Mouse (Mus musculus): ENCODE measurements around the gene Vipr1. TPM values are rescaled to one million over a fixed set of nuclear protein-coding genes. Genes with fewer than 3 reads are reported as not detected.

Vipr1 gene
- total and polyA plus RNA-seq, 3 experiments: 0.08 to 0.11 TPM; not detected in 1

- Histone ChIP-seq H3K9me3 (replicated peaks; ENCODE audit: low read length) (no peaks in the 10 kb centered on the region), H3K27me3 (replicated peaks) (peaks cover 2% of the 10 kb centered on the region), H3K36me3 (replicated peaks in 1 of 2; ENCODE audit: control insufficient read depth in 1 of 2, insufficient read depth in 1 of 2, low read length in 1 of 2) (peaks cover 0 to 14% of the 10 kb centered on the region in 2 experiments), H3K4me2 (ENCODE audit: insufficient read depth, low read depth, poor library complexity, severe bottlenecking) (0 out of 2 replicates have a peak overlapping the region, but pooled peaks have one; percentile 4), H3K4me1 (ENCODE audit: control insufficient read depth in 1 of 2, insufficient read depth in 2 of 2) (peaks cover 25 to 76% of the 10 kb centered on the region in 2 experiments), H3K79me2 (replicated peaks; ENCODE audit: control insufficient read depth, extremely low read depth, insufficient read depth, poor library complexity, severe bottlenecking) (no peaks in the 10 kb centered on the region), H3K9ac (ENCODE audit: insufficient read depth, low read depth) (no peak overlapping the region), H3K27ac (ENCODE audit: insufficient read depth, low read depth) (no peak overlapping the region), H3K4me3 (replicated peaks in 1 of 3; ENCODE audit: low read depth in 2 of 3, low read length in 2 of 3, poor library complexity in 1 of 3) (peak overlapping the region in 1 of 3 experiments; percentile 26)
- in situ Hi-C loops (cut with MboI; ENCODE audit: low pct_ligation_motif_present, low pct_unique_long_range_greater_than_20kb, low sequenced_read_pairs) (no loop called here), dilution Hi-C loops (cut with MboI; ENCODE audit: extremely low pct_ligation_motif_present, extremely low pct_unique_long_range_greater_than_20kb, low sequenced_read_pairs) (no loop called here)
- no peak for DNase-seq (ENCODE audit: extremely low read depth)
- TF ChIP-seq MEF2A (IDR thresholded peaks at IDR 0.05; ENCODE audit: borderline replicate concordance, low read depth, low read length) (no peak), ETS1 (conservative IDR thresholded peaks at IDR 0.05; ENCODE audit: low read depth, low read length) (no peak), HCFC1 (IDR thresholded peaks at IDR 0.05; ENCODE audit: low read depth, low read length) (no peak), SMC3 (IDR thresholded peaks at IDR 0.05; ENCODE audit: low read depth, low read length) (no peak), TBP (conservative IDR thresholded peaks at IDR 0.05; ENCODE audit: low read depth, low read length) (no peak), ZKSCAN1 (IDR thresholded peaks at IDR 0.05; ENCODE audit: borderline replicate concordance, low read depth, low read length) (no peak), MAZ (IDR thresholded peaks at IDR 0.05; ENCODE audit: low read depth, low read length) (no peak), ELF1 (IDR thresholded peaks at IDR 0.05; ENCODE audit: low read depth, low read length) (no peak), NELFE (IDR thresholded peaks at IDR 0.05; ENCODE audit: low read depth, low read length) (no peak), JUND (conservative IDR thresholded peaks at IDR 0.05; ENCODE audit: low read depth, low read length) (no peak), POLR2AphosphoS2 (IDR thresholded peaks at IDR 0.05; ENCODE audit: low read depth, low read length) (no peak), SIN3A (IDR thresholded peaks at IDR 0.05; ENCODE audit: low read length) (no peak), PAX5 (IDR thresholded peaks at IDR 0.05; ENCODE audit: low read length) (no peak)
These were observed 33.0 kb downstream of the Vipr1 start for GRCm38 (mm10) chr9:121675556-121675955.

GRCm38 (mm10) chr9:121677069-121677468 lies 34.6 kb downstream of the Vipr1 start:
- Histone ChIP-seq H3K9ac (ENCODE audit: insufficient read depth, low read depth) (no peak overlapping the region), H3K4me3 (replicated peaks in 1 of 3; ENCODE audit: low read depth in 2 of 3, low read length in 2 of 3, poor library complexity in 1 of 3) (no peak overlapping the region), H3K79me2 (replicated peaks; ENCODE audit: control insufficient read depth, extremely low read depth, insufficient read depth, poor library complexity, severe bottlenecking) (no peaks in the 10 kb centered on the region), H3K27me3 (replicated peaks) (no peaks in the 10 kb centered on the region), H3K36me3 (replicated peaks in 1 of 2; ENCODE audit: control insufficient read depth in 1 of 2, insufficient read depth in 1 of 2, low read length in 1 of 2) (peaks cover 0 to 23% of the 10 kb centered on the region in 2 experiments), H3K4me1 (ENCODE audit: control insufficient read depth in 1 of 2, insufficient read depth in 2 of 2) (peaks cover 24 to 62% of the 10 kb centered on the region in 2 experiments), H3K27ac (ENCODE audit: insufficient read depth, low read depth) (no peak overlapping the region), H3K9me3 (replicated peaks; ENCODE audit: low read length) (no peaks in the 10 kb centered on the region), H3K4me2 (ENCODE audit: insufficient read depth, low read depth, poor library complexity, severe bottlenecking) (no peak overlapping the region)
- dilution Hi-C loops (cut with MboI; ENCODE audit: extremely low pct_ligation_motif_present, extremely low pct_unique_long_range_greater_than_20kb, low sequenced_read_pairs) (no loop called here), in situ Hi-C loops (cut with MboI; ENCODE audit: low pct_ligation_motif_present, low pct_unique_long_range_greater_than_20kb, low sequenced_read_pairs) (no loop called here)
- DNase-seq (ENCODE audit: extremely low read depth): no peak
- no peak for TF ChIP-seq POLR2A (IDR thresholded peaks at IDR 0.05; ENCODE audit: low read depth, low read length)
- TF ChIP-seq GABPA (IDR thresholded peaks at IDR 0.05; ENCODE audit: insufficient replicate concordance, low read depth, low read length): no peak
- TF ChIP-seq JUN (IDR thresholded peaks at IDR 0.05; ENCODE audit: insufficient read depth, low read depth, low read length): no peak
- TF ChIP-seq ZMIZ1 (IDR thresholded peaks at IDR 0.05; ENCODE audit: low read depth, low read length): no peak
- TF ChIP-seq ELF1 (IDR thresholded peaks at IDR 0.05; ENCODE audit: low read depth, low read length): no peak
- TF ChIP-seq MXI1 (IDR thresholded peaks at IDR 0.05; ENCODE audit: low read depth, low read length): no peak
- TF ChIP-seq CTCF (conservative IDR thresholded peaks at IDR 0.05 in 1 of 2, IDR thresholded peaks at IDR 0.05 in 1 of 2; ENCODE audit: low read depth in 2 of 2, low read length in 2 of 2): no peak
- TF ChIP-seq ETS1 (conservative IDR thresholded peaks at IDR 0.05; ENCODE audit: low read depth, low read length): no peak
- no peak for TF ChIP-seq SIN3A (IDR thresholded peaks at IDR 0.05; ENCODE audit: low read length)
- TF ChIP-seq TCF12 (IDR thresholded peaks at IDR 0.05; ENCODE audit: low read depth, low read length): no peak
- TF ChIP-seq UBTF (IDR thresholded peaks at IDR 0.05; ENCODE audit: low read depth, low read length): no peak
- TF ChIP-seq USF2 (conservative IDR thresholded peaks at IDR 0.05; ENCODE audit: low read depth, low read length): no peak
- TF ChIP-seq JUND (conservative IDR thresholded peaks at IDR 0.05; ENCODE audit: low read depth, low read length): no peak
- TF ChIP-seq RCOR1 (conservative IDR thresholded peaks at IDR 0.05; ENCODE audit: low read depth, low read length): no peak
- TF ChIP-seq PAX5 (IDR thresholded peaks at IDR 0.05; ENCODE audit: low read length): no peak
- TF ChIP-seq MYC (IDR thresholded peaks at IDR 0.05; ENCODE audit: low read depth, low read length): no peak
- no peak for TF ChIP-seq HCFC1 (IDR thresholded peaks at IDR 0.05; ENCODE audit: low read depth, low read length)
